Mouse (Mus musculus): ENCODE results near the gene Pxn. TPM values are rescaled to one million over a fixed set of nuclear protein-coding genes. Genes with fewer than 3 reads are reported as not detected.

Pxn gene
- total RNA-seq, 2 experiments from 2014 or later: 30.9 to 41.9 TPM

DNA sequence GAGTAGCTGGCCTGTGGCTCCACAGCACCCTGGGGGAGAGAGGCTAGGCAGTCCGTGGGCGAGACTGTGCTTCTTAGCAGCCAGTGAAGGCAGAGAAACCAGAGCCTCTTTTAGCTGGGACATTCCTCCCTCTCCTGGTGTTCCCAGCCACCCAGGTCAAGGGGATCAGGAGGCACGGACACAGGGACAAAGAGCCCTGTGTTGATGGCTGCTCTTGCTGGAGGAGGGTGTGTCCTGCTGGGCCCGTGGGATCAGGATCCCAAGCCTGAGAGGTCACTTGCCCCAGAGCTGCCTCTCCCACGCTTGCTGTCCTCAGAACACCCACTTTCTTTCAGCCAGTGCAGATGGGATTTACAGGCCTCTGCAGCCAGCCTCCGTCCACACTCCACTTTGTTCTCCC is 40.5 kb downstream of the Pxn start:
- DNase-seq (ENCODE audit: extremely low spot score in 1 of 2, low spot score in 1 of 2): no peak

DNA sequence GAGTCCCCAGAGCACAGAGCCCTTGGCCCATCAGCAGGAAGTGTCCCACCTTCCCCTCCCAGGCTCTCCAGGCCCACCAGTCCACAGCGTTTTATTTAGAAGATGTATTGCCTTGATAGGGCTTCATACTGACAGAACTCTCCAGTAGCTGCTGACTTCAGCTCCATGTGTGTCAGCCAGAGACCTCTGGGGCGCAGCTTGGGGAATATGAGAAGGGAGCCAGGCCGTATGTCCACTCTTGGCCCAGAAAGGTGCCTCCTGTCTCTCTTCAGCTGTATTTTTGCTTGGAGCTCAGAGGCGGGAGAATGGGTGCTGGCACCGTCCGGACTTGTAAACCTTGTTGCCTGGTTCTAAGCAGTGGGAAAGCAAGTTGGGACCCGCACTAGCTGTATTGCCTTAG is 40.9 kb downstream of the Pxn start:
- no peak for DNase-seq (ENCODE audit: extremely low spot score in 1 of 2, low spot score in 1 of 2)

DNA sequence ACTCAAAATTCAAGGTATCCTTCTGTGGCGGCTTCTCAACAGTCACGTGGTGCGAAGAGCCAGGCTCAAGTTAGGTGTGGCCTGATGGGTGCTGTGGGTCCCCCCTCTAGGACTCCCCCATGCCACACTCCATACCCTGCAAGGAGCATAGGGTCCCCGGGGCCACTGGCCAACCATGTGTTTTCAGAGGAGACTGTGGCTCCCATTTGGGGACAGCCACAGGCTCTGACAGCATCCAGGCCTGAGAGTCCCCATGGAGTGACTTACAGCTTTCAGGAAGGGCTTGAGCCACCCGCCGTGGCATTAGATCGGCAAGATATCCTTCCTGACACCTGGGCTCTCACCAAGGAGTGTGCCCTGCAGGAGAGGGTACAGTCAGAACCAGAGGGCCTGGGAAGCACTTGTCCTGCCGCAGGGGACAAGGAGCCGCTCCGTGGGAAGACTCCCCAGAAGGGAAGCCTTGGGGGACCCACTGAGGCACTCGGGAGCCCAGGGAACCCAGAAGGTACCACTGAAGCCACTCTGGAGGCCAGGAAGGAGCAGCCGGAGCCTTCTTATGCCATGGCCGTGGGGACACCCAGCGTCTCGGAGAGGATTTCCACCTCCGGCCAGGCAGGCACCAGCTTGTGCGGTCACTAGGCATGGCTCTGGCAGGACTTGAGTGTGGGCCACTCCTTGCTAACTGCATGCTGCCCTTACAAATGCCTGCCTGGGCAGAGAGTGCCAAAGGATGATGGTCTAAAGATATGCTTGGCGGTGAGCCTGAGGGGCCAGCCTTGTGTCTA is 42.2 kb downstream of the Pxn start:
- no peak for DNase-seq (ENCODE audit: extremely low spot score in 1 of 2, low spot score in 1 of 2)

DNA sequence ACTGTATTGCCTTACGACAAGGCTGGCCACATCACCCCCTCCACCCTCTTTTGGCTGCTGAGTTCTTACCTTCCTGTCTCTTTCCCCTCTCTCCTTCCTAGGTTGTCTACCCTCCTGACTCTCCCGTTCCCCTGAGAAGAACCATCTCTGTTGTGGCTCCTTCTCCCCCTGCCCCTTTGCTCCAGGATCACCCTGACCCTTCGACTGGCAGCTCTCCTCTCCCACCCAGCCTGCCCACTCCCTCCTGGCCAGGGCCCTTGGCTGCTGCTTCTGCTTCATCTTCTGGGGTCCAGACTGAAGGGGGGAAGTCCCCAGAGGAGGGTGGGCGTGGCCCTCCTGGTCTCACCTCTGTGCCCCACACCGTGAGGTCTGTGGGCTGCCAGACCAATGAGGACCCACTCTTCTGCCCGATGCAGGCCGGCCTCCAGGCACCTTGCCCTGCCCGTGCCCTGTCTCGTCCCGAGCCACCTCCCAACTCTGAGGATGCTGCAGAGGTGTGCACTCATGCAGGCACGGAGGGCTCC is 44.1 kb downstream of the Pxn start:
- no peak for DNase-seq (ENCODE audit: extremely low spot score in 1 of 2, low spot score in 1 of 2)

DNA sequence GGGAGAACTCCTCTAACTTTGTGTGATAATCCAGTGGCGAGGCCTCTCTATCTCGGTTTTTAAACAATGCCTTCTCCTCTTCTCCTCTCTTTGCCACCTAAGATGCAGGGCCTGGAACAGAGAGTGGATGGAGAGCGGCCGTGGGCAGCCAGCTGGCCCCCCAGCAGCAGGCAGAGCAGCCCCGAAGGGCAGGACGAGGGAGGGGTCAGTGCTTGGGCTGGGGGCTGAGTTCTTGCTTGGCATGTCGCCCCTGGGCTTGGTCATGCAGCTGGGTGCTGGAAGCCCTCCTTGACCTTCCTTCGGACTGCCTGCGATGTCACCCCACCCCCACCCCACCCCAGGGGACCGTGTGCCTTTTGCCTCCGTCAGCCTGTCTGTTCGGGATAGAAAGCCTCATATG is 44.9 kb downstream of the Pxn start:
- DNase-seq (ENCODE audit: extremely low spot score in 1 of 2, low spot score in 1 of 2): no peak

DNA sequence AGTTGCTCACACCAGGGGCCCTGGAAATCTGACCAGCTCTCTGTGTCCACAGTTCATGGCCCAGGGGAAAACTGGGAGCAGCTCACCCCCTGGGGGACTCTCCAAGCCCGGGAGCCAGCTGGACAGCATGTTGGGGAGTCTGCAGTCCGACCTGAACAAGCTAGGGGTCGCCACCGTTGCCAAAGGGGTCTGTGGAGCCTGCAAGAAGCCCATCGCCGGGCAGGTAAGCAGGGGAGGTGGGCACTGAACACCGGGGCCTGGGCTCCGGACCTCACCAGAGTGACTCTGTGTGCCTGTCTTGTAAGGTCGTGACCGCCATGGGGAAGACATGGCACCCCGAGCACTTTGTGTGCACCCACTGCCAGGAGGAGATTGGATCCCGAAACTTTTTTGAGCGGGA is 45.3 kb downstream of the Pxn start:
- DNase-seq (ENCODE audit: extremely low spot score in 1 of 2, low spot score in 1 of 2): no peak

DNA sequence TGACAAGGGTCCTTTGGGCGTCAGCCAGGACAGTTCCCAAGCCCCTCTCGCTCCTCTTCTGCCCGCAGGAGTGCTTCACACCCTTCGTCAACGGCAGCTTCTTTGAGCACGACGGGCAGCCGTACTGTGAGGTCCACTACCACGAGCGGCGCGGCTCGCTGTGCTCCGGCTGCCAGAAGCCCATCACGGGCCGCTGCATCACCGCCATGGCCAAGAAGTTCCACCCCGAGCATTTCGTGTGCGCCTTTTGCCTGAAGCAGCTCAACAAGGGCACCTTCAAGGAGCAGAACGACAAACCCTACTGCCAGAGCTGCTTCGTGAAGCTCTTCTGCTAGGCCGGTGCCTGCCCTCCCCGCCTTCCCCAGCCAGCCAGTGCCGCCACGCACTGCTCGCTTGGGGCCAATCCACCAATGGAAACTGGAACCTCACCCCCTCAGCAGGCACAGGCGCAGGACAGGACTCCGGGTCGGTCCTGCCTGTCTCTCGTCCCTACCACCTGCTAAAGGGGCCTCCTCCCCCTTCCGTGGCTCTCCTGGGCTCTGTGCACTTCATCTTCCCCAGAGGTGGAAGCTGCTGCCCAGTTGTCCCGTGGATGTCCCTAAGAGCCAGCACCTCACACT is 47.4 kb downstream of the Pxn start:
- DNase-seq (ENCODE audit: extremely low spot score in 1 of 2, low spot score in 1 of 2): no peak

DNA sequence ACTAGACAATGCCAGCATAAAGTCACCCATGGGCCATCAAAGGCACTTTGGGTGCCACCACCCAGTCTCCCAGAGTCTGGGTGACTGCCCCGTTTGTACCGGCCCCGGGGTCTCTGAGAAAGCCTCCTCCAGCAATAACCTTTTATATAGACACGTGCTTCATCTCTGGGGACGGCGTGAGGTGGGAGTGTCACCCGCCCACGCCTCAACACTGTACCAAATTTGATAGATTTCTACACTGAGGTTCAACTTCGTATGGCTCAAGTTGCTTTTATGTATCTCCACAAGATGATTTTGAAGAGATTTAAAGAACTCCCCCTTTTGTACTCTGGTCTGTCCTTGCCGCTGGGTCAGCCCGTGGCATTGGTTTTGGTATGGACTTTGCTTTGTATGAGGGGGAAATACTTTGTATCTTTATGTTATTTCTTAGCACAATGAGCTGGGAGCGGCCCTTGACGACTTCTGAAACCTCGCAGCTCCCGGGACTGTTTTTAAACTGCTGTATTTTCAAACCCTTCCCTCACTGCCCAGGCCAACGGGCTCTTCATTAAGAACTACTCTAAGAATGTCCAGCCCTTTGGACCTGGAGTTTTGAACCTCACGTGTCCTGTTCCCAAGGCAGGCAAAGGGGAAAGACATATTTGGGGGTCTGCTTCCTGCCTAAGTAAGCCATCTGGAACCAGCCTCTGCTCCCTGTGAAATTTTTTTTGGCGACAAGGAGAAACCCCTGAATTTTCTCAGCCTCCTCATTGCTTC is 48.2 kb downstream of the Pxn start:
- DNase-seq (ENCODE audit: extremely low spot score in 1 of 2, low spot score in 1 of 2): no peak

DNA sequence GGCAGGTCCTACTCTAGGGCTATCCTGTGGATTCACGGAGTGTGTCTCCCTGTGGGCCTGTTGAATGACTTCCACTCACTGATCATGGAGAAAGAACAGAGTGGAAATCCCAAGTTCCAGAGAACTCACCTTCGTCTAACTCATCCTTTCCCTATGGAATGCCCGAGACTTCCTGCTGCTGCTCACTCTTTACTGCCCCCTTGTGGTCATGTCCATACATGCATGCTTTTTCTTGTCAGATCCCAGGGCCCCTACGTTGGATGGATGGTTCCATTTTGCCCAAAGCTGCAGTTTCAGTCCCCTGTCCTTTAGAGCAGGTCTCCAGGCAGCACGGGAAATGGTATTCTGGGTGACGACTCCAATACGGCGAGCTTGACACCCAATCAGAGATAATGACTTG is 49.7 kb downstream of the Pxn start:
- DNase-seq (ENCODE audit: extremely low spot score in 1 of 2, low spot score in 1 of 2): peak; percentile 47 to 76

DNA sequence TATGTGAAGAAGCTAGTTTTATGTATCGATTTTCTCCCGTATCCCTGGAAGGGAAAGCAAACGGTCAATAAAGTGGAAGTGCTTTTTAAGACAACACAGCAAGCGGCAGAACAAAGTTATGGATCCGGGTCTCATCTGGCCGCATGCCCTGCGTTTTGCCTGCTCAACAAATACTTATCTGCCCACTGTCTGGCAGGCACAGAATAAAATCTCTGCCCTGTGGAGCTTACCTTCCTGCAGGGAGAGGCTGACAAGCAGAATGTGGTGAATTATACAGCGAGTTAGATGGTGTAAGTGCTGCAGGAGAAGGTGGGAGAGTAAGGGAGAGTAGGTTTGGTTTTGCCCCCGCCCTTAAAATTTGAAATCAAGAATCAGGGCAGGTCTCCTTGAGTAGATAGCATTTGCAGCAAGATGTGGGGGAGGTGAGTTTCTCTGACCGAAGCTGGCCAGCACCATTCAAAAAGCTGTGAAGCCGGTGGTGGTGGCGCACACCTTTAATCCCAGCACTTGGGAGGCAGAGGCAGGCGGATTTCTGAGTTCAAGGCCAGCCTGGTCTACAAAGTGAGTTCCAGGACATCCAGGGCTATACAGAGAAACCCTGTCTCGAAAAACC is 51.8 kb downstream of the Pxn start:
- DNase-seq (ENCODE audit: extremely low spot score in 1 of 2, low spot score in 1 of 2): no peak

DNA sequence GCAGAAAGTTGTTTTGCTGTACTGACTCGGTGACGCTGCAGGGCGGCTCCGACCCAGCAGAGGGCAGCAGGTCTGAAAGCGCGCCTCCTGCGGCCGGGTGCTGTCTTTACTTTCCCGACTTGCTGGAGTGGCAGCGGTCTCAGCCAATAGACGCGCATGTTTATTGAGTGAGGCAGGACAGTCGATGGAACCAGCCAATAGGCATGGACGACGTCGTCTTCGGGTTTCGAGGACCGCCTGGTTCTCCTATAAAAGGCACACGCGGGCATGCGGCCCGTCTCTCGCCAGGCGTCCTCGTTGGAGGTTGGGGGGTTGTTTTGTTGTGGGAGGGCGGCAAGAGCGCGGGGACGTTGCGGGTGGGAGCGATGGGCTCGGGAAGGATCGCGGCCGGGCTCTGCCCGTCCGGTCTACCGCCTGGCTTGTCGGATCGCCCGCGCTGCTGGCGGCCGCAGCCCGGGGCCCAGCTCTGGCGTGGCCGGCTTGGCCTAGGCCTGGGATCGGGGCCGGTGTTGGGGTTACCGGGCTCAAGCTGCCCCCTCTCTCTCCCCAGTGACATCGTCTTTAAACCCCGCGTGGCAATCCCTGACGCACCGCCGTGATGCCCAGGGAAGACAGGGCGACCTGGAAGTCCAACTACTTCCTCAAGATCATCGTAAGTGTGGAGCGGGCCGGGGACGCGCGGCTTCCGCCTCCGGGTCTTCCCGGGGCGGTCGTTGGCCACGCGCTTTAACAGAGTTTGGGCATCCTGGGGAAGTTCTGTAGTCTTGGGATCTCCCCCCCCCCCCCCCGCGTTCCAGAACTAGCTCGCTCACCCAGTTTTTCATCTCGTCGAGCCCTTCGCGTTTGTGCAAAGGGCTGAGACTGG is 53.0 kb downstream of the Pxn start, which contains the start of gene Rplp0:
Gene Rplp0, plus strand, starts transcription at position 231 of the 865 bp plus-strand sequence.
- DNase-seq (ENCODE audit: extremely low spot score in 1 of 2, low spot score in 1 of 2): peak; percentile 99 to 100

DNA sequence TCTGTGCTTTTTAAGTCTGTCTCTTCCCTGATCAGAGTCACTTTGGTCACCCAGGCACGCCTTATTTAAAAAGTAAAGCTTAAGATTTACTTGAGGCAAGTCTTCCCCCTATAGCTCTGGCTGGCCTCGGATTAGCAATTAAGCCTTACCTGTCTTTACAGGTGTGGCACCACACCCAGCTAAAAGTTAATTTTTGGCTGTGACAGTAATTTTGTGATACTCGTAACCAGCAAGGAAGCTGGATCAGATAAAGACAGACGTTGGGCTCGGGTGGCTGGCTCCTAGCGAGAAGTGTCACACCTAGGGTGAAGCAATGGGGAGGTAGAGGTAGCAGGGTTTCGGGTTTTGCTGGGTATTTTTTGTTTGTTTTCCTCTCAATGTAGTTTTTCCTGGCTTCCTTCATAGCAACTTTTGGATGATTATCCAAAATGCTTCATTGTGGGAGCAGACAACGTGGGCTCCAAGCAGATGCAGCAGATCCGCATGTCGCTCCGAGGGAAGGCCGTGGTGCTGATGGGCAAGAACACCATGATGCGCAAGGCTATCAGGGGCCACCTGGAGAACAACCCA is 53.9 kb downstream of the Pxn start:
- DNase-seq (ENCODE audit: extremely low spot score in 1 of 2, low spot score in 1 of 2): no peak

DNA sequence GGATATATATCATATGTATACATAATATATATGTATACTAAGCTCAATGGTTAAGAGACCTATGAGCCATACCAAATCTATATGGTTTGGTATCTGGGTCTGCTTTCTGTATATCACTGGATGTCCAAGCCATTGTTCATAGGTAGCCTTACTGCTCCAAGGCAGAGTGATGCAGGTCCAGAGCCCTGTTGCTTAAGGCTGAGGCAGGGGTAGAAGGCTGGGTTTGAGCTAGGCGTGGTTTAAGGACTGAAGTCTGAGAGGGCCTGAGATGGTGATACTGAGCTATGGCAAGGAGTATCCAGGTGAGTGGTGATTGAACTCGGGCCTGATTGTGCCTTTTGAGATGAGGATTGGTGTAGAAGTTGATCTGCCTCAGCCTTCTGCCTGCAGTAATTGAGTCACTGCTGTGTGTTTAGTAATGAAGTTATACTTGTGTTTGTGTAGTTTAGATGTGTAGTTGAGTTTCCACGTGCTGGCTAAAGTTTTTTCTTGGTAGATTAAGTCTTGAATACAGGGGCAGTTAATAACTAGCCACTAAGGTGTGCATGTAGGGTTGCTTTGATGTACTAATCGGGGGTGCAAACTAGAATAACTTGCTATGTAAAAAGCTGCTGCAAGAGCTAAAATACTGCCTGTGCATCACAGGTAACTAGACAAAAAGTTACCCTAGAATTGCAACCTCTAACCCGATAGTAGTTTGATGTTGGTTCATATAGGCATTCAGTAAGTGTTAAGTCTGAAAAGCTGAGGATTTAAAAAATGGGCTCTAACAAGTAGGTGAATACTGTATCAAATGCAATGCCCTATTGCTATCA is 57.5 kb downstream of the Pxn start:
- no peak for DNase-seq (ENCODE audit: extremely low spot score in 1 of 2, low spot score in 1 of 2)

DNA sequence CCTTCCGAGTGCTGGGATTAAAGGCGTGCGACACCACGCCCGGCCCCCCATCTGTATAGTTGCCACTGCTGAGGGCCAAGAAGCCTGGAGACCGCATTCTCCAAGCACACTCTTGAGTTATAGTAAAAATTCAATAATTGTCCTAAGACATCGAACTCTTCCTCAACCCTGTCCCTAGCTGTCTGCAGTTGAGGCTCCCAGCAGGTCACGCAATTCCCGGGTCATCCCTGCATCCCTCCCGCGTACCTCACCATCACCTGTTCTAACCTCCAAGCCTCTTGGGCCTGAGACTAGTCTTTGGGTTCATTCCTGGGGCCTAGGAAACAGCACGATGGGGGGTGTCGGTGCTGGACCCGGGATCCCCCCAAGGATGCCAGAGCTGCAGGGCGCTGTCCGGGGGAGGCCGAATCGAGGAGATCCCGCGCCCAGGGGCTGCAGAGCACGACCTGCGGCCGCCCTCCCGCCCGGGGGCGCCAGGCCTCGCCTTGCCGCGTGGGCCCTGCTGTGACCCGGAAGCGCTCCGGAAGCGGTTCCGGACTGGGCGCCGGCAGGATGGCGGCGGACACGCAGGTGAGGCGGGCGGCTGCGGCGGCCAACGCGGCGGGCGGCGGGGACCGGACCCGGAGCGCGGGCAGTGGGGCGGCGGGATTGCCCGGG is 58.4 kb downstream of the Pxn start, which contains the start of gene Gcn1l1:
Gene Gcn1l1, plus strand, starts transcription at position 518 of the 657 bp plus-strand sequence.
- peak; percentile 66 to 67 for DNase-seq (ENCODE audit: extremely low spot score in 1 of 2, low spot score in 1 of 2)

DNA sequence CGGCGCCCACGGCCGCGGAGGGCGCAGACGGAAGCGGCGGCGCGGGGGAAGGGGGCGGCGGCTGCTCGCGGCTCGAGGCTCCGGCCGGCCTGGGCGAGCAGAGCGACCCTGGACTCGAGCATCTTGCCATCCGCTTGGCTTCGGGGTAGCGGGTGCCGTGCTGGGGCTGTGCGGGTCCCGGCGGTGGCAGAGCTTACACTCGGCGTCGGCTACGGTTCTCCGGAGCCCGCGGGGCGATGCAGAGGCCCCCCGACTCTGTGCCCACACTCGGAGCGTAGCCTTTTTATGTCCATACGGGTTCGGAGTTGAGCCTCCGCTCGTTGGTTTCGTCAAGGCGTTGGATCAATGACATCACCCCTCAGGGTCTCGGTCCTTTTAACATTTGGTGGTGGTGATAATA is 58.9 kb downstream of the Pxn start:
- DNase-seq (ENCODE audit: extremely low spot score in 1 of 2, low spot score in 1 of 2): no peak

DNA sequence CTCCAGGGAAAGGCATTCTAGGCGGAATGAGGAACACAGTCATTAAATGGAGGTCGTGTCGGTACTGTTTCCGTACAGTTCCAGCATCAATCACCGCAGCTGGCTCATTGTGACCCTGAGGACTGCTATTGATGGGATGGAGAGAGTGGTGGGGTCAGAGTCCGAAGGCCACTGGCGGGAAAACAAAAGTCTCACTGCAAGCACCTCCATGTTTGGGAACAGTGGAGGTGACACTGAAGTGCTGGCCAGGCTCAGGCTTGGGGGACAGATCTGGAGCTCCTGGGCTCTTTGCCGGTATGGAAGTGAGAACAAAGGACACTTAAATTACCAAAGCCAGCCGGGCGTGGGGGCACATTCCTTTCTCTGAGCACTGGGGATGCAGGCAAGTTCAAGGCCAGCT is 62.2 kb downstream of the Pxn start:
- DNase-seq (ENCODE audit: extremely low spot score in 1 of 2, low spot score in 1 of 2): no peak

DNA sequence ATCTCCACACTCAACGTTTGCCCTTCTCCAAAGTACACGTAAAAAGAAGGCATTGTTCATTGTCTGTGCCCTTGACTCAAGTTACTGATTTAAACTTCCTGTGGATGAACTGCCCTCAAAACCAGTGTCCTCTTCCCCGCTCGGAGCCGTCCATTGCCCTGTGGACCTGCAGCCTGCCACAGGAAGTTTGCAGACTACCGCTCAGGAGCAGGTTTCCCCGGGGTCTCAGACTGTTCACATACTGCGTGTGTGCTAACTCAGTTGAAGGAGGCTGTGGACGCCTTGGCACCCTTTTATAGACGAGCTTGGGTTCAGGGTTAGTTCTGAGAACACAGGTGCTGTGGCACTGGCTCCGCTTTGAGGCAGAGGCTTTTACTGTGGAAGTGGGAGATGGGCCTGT is 62.8 kb downstream of the Pxn start:
- no peak for DNase-seq (ENCODE audit: extremely low spot score in 1 of 2, low spot score in 1 of 2)

DNA sequence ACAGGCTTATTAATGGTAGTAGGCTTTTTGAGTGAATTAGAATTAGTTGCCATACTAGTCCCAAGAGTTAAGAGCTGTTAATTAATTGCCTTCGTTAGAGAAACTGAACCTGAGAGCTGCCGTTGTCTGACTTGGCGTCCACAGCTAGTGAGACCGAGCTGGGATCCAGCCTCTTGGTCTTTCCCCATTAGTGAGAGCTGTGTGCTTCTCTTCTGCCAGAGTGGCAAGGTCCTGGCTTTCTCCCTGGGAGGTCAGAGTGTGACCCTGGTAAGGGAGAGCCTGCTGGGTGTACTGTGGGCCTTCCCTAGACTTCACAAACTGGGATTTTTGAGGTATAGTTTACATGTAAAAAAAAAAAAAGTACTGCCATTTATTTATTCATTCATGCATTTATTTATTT is 63.2 kb downstream of the Pxn start:
- DNase-seq (ENCODE audit: extremely low spot score in 1 of 2, low spot score in 1 of 2): no peak
